Mouse (Mus musculus) limb, embryonic 11.5 days (tissue): ENCODE results near the gene Slc4a7. TPM values are rescaled to one million over a fixed set of nuclear protein-coding genes. Genes with fewer than 3 reads are reported as not detected.
"Not testable (repeated sequence)": the region's sequence is repeated elsewhere in the genome, so short reads cannot be mapped to it uniquely, and the experiment has no call there.

Experiments used
- ATAC-seq: fragments of 200-750 bp; cut with Nextera tagmentation; 2 replicates; pipeline ENCODE4 v1.8.0; 2017; ENCODE audit warnings: low read depth; ENCODE audit not compliant: insufficient number of reproducible peaks, low FRiP score, low TSS enrichment
- DNase-seq: peaks from one replicate; pipeline ENCODE4 v3.0.0-alpha.2; 2015; ENCODE audit warnings: low spot score
- H3K27ac ChIP-seq: fragments of 300-500 bp; sonication (generic); replicated peaks from 2 replicates; pipeline ENCODE4 v1.5.1; 2014; ENCODE audit warnings: low read depth, mild to moderate bottlenecking, low read length
- H3K27me3 ChIP-seq: fragments of 300-500 bp; sonication (generic); 2 replicates; pipeline ENCODE4 v1.6.1; 2014; ENCODE audit warnings: mild to moderate bottlenecking, low read length, mixed read lengths; ENCODE audit not compliant: control insufficient read depth, insufficient read depth
- H3K36me3 ChIP-seq: fragments of 300-500 bp; sonication (generic); 2 replicates; pipeline ENCODE4 v1.6.1; 2014; ENCODE audit warnings: mild to moderate bottlenecking, low read length, moderate library complexity, mixed read lengths; ENCODE audit not compliant: control insufficient read depth, insufficient read depth
- H3K4me1 ChIP-seq: fragments of 300-500 bp; sonication (generic); 2 replicates; pipeline ENCODE4 v1.6.1; 2014; ENCODE audit warnings: low read length, mixed read lengths; ENCODE audit not compliant: control insufficient read depth, insufficient read depth
- H3K4me2 ChIP-seq: fragments of 300-500 bp; sonication (generic); 2 replicates; pipeline ENCODE4 v1.6.1; 2014; ENCODE audit warnings: low read depth, mild to moderate bottlenecking, moderate library complexity; ENCODE audit not compliant: severe bottlenecking
- H3K4me3 ChIP-seq: fragments of 300-500 bp; sonication (generic); 2 replicates; pipeline ENCODE4 v1.5.1; 2014; ENCODE audit warnings: low read depth, low read length
- H3K9ac ChIP-seq: fragments of 300-500 bp; sonication (generic); 2 replicates; pipeline ENCODE4 v1.6.1; 2014; ENCODE audit warnings: mild to moderate bottlenecking, low read length
- H3K9me3 ChIP-seq: fragments of 300-500 bp; sonication (generic); 2 replicates; pipeline ENCODE4 v1.6.1; 2016; ENCODE audit warnings: low read length; ENCODE audit not compliant: control insufficient read depth
- WGBS: fragments of 180-500 bp; shearing (Covaris S2); extraction: QIAGEN DNeasy Blood & Tissue Kit; methylation state at CpG from one replicate; pipeline ENCODE4 v1.1.7; 2014; 5-methylcytosine and 5-hydroxymethylcytosine counted together
- polyA plus RNA-seq: library from polyadenylated mRNA; unstranded; fragments of >200 nt; fragmentation: Nextera tagmentation; extraction: Ambion mirVana; gene quantifications from 2 replicates; pipeline ENCODE4 v1.2.1, GENCODE M21; 2014

Gene Slc4a7
- polyA plus RNA-seq, 1 experiment from 2014 or later, result 20.4 TPM

DNA sequence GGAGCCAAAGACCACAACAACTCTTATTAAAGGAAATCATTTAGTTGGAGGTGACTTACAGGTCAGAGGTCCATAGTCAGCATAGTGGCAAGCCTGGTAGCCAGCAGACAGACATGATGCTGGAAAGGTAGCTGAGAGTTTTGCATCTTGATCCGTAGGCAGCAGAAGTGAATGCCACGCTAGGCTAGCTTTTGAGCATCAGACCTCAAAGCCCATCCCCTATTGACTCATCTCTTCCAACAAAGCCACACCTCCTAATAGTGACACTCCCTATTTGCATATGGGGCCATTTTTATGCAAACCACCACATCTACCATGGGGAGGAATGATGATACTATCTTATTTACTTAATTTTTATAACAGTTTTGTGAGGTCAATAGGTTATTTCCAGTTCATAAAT is 79.1 kb downstream of the Slc4a7 start:
- H3K4me1 ChIP-seq, result no peaks in the 10 kb centered on the region
- H3K27me3 ChIP-seq, result no peaks in the 10 kb centered on the region
- no peak overlapping the region for H3K27ac ChIP-seq
- ATAC-seq (no peak), DNase-seq (no peak)
- H3K9ac ChIP-seq, result no peak overlapping the region
- H3K9me3 ChIP-seq, result no peaks in the 10 kb centered on the region
- no peak overlapping the region for H3K4me2 ChIP-seq
- no peak overlapping the region for H3K4me3 ChIP-seq
- H3K36me3 ChIP-seq, result peaks cover 6% of the 10 kb centered on the region; the same call in 1 of the 2 replicates
- WGBS, result 91% methylated on average over 2 of the region's 2 CpGs

- no peaks in the 10 kb centered on the region for H3K9me3 ChIP-seq
- DNase-seq, result no peak
- ATAC-seq, result no peak
- H3K4me1 ChIP-seq, result no peaks in the 10 kb centered on the region
- no peaks in the 10 kb centered on the region for H3K27me3 ChIP-seq
- H3K27ac ChIP-seq, result no peak overlapping the region
- no peak overlapping the region for H3K9ac ChIP-seq
- peaks cover 15% of the 10 kb centered on the region for H3K36me3 ChIP-seq
- WGBS, result 92% methylated on average over 1 of the region's 1 CpGs
- H3K4me3 ChIP-seq, result no peak overlapping the region
- no peak overlapping the region for H3K4me2 ChIP-seq
These were observed 82.1 kb downstream of the Slc4a7 start for GRCm38 (mm10) chr14:14784223-14784622.

DNA sequence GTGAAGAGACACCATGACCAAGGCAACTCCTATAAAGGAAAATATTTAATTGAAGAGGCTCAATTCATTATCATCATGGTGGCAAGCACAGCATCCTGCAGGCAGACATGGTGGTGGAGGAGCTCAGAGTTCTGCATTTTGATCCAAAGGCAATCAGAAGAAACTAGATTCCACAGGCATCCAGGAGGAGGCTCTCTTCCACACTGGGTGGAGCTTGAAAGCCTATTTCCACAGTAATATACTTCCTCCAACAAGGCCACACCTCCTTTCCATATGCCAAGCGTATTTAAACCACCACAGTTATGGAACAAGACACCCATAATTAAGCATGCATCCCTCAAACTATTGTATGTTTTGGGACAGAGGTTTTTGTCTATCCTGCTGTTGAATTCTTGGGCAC is 84.9 kb downstream of the Slc4a7 start:
- H3K36me3 ChIP-seq, result peaks cover 12% of the 10 kb centered on the region
- no peak overlapping the region for H3K4me3 ChIP-seq
- ATAC-seq, result no peak
- no peaks in the 10 kb centered on the region for H3K9me3 ChIP-seq
- H3K9ac ChIP-seq, result no peak overlapping the region
- DNase-seq, result no peak
- H3K4me1 ChIP-seq, result no peaks in the 10 kb centered on the region
- no peak overlapping the region for H3K27ac ChIP-seq
- H3K4me2 ChIP-seq, result no peak overlapping the region
- no peaks in the 10 kb centered on the region for H3K27me3 ChIP-seq
- WGBS, result 90% methylated on average over 1 of the region's 1 CpGs

GRCm38 (mm10) chr14:14789840-14790470 is 87.9 kb downstream of the Slc4a7 start:
- H3K36me3 ChIP-seq, result peaks cover 12% of the 10 kb centered on the region

DNA sequence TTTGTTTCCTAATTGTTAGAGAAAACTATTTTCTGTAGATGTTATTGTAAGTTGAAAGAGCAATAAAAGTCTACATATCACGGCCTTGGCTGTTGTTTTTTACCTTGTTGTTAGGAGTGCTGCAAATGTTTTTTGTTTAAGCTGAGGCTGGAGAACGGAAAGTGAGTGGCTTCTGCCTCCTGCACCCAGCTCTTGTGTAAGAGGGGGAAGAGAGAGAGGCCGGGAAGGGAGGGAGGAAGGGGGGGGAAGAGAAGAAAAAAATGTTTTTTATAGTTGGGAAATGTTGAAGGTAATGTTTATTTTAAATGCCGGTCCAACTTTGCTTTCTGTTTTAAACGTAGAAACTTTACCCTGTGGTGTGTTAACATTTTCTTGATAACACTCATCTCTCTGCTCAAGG is 97.8 kb downstream of the Slc4a7 start:
- no peak overlapping the region for H3K4me2 ChIP-seq
- no peak overlapping the region for H3K4me3 ChIP-seq
- ATAC-seq, result no peak
- 85% methylated on average over 5 of the region's 5 CpGs for WGBS
- no peak for DNase-seq
- H3K27ac ChIP-seq, result no peak overlapping the region
- H3K9me3 ChIP-seq, result no peaks in the 10 kb centered on the region
- H3K4me1 ChIP-seq, result no peaks in the 10 kb centered on the region
- H3K36me3 ChIP-seq, result no peaks in the 10 kb centered on the region; the same call in 1 of the 2 replicates
- H3K9ac ChIP-seq, result no peak overlapping the region
- H3K27me3 ChIP-seq, result no peaks in the 10 kb centered on the region

More at GRCm38 (mm10) chr14:14789840-14790470, 87.9 kb downstream of the Slc4a7 start:
- Histone ChIP-seq H3K4me1 (no peaks in the 10 kb centered on the region), H3K9ac (no peak overlapping the region), H3K4me2 (no peak overlapping the region), H3K4me3 (no peak overlapping the region), H3K27me3 (no peaks in the 10 kb centered on the region), H3K9me3 (no peaks in the 10 kb centered on the region), H3K27ac (no peak overlapping the region)
- no peak for ATAC-seq
- 98% methylated on average over 4 of the region's 4 CpGs for WGBS
- no peak for DNase-seq

GRCm38 (mm10) chr14:14800332-14800731 is 98.3 kb downstream of the Slc4a7 start:
- no peak for ATAC-seq
- H3K36me3 ChIP-seq, result no peaks in the 10 kb centered on the region; the same call in 1 of the 2 replicates
- 94% methylated on average over 4 of the region's 4 CpGs for WGBS

DNA sequence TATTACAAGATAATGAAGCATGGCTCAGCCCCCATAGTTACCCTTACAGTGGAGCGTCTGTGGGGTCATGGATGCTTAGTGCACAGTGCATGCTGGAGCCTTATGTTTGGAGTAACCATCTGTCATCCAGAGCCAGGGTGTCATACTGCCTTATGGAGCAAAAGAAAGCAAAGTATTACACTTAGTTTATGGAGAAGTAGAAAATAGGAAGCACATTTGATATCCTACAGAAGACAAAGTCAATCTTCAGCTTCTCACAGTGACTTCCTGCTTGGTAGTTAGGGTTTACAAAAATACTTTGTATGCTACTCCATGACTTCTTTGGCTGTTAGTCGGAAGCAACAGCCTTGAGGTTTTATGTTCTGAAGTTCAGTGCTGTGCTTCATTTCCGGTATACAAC is 98.7 kb downstream of the Slc4a7 start:
- no peaks in the 10 kb centered on the region; the same call in 1 of the 2 replicates for H3K36me3 ChIP-seq
- H3K4me3 ChIP-seq, result no peak overlapping the region
- H3K9ac ChIP-seq, result no peak overlapping the region
- 92% methylated on average over 3 of the region's 3 CpGs for WGBS
- ATAC-seq (no peak), DNase-seq (no peak)
- H3K27ac ChIP-seq, result no peak overlapping the region
- no peaks in the 10 kb centered on the region for H3K27me3 ChIP-seq
- H3K9me3 ChIP-seq, result no peaks in the 10 kb centered on the region
- H3K4me1 ChIP-seq, result no peaks in the 10 kb centered on the region
- no peak overlapping the region for H3K4me2 ChIP-seq

More at GRCm38 (mm10) chr14:14800332-14800731, 98.3 kb downstream of the Slc4a7 start:
- H3K4me2 ChIP-seq, result no peak overlapping the region
- no peak overlapping the region for H3K27ac ChIP-seq
- no peaks in the 10 kb centered on the region for H3K9me3 ChIP-seq
- H3K4me1 ChIP-seq, result no peaks in the 10 kb centered on the region
- no peak overlapping the region for H3K9ac ChIP-seq
- no peak overlapping the region for H3K4me3 ChIP-seq
- H3K27me3 ChIP-seq, result no peaks in the 10 kb centered on the region
- no peak for DNase-seq

GRCm38 (mm10) chr14:14803115-14803514 is 101.0 kb downstream of the Slc4a7 start, which contains the start of gene Nek10:
Nek10 (plus strand) TSS chr14:14803415.
- 0 out of 2 replicates have a peak within 1 kb of the TSS, but pooled peaks have one; percentile 2 for H3K4me2 ChIP-seq
- H3K9me3 ChIP-seq, H3K4me1 ChIP-seq, H3K27ac ChIP-seq, ATAC-seq, H3K36me3 ChIP-seq, H3K27me3 ChIP-seq, DNase-seq, H3K4me3 ChIP-seq, H3K9ac ChIP-seq: not testable (repeated sequence)
- 86% methylated on average over 1 of the region's 2 CpGs for WGBS
